Mouse (Mus musculus) liver, embryonic 11.5 days (tissue): ENCODE results near the gene Ctrb1. TPM values are rescaled to one million over a fixed set of nuclear protein-coding genes. Genes with fewer than 3 reads are reported as not detected.

Experiments used
- ATAC-seq: fragments of 200-750 bp; cut with Nextera tagmentation; replicated peaks from 2 replicates; pipeline ENCODE4 v1.8.0; 2017; ENCODE audit warnings: moderate number of reproducible peaks, mild to moderate bottlenecking, moderate TSS enrichment, moderate library complexity; ENCODE audit not compliant: low FRiP score
- DNase-seq: peaks from one replicate; pipeline ENCODE4 v3.0.0-alpha.2; 2017; ENCODE audit warnings: low spot score
- H3K27ac ChIP-seq: fragments of 300-500 bp; sonication (generic); 2 replicates; pipeline ENCODE4 v1.5.1; 2014; ENCODE audit warnings: mild to moderate bottlenecking, low read depth, low read length, control low read depth
- H3K27me3 ChIP-seq: fragments of 300-500 bp; sonication (generic); replicated peaks from 2 replicates; pipeline ENCODE4 v1.6.1; 2014; ENCODE audit warnings: low read length, mixed read lengths; ENCODE audit not compliant: control insufficient read depth, insufficient read depth
- H3K36me3 ChIP-seq: fragments of 300-500 bp; sonication (generic); 2 replicates; pipeline ENCODE4 v1.6.1; 2014; ENCODE audit warnings: mild to moderate bottlenecking, low read length, moderate library complexity, mixed read lengths; ENCODE audit not compliant: control insufficient read depth, insufficient read depth
- H3K4me1 ChIP-seq: fragments of 300-500 bp; sonication (generic); replicated peaks from 2 replicates; pipeline ENCODE4 v1.6.1; 2014; ENCODE audit warnings: low read length, mixed read lengths; ENCODE audit not compliant: control insufficient read depth, insufficient read depth
- H3K4me2 ChIP-seq: fragments of 300-500 bp; sonication (generic); 2 replicates; pipeline ENCODE4 v1.6.1; 2014; ENCODE audit warnings: mild to moderate bottlenecking, control low read depth, moderate library complexity
- H3K4me3 ChIP-seq: fragments of 300-500 bp; sonication (generic); 2 replicates; pipeline ENCODE4 v1.5.1; 2014; ENCODE audit warnings: low read depth, low read length, control low read depth
- H3K9ac ChIP-seq: fragments of 300-500 bp; sonication (generic); 2 replicates; pipeline ENCODE4 v1.6.1; 2014; ENCODE audit warnings: low read depth, low read length, control low read depth
- H3K9me3 ChIP-seq: fragments of 300-500 bp; sonication (generic); 2 replicates; pipeline ENCODE4 v1.6.1; 2016; ENCODE audit warnings: low read length, inconsistent platforms, mixed read lengths; ENCODE audit not compliant: control insufficient read depth
- WGBS: fragments of 180-500 bp; shearing (Covaris S2); extraction: QIAGEN DNeasy Blood & Tissue Kit; methylation state at CpG from one replicate; pipeline ENCODE4 v1.1.7; 2014; 5-methylcytosine and 5-hydroxymethylcytosine counted together
- polyA plus RNA-seq: library from polyadenylated mRNA; unstranded; fragments of >200 nt; fragmentation: Nextera tagmentation; extraction: Ambion mirVana; gene quantifications from 2 replicates; pipeline ENCODE4 v1.2.1, GENCODE M21; 2014

The Ctrb1 gene
- polyA plus RNA-seq, 1 experiment from 2014 or later: not detected

DNA sequence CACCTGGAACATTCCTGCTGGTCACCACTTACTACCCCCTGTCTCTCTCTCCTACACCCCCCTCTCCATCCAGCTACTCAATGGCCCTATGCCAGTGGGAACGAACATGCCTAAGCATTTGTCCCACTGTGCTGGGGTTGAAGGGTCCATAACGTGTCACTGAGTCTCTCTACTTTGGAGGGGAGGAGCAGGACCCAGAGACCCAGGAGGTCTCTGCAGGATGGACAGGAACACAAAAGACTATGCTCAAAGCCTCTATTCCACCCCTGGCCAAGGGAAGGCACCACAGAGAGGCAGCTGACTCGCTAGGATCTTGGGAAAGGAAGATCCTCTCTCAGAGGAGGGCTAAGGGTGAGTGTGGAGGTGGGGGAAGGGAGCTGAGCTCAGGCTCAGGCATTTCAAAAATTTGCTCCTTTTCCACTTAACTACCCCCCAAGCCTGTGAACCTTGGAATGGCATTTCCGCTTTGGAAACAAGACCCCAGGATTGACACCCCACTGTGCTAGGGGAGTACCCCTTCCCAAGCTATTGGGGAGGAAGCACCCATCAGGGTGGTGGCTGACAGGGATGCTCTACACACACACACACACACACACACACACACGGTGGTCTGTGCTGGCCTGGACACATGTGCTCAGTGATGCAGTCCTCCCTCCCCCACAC lies 42.9 kb upstream of the Ctrb1 start:
- DNase-seq (no peak), ATAC-seq (no peak)
- Histone ChIP-seq H3K9me3 (no peaks in the 10 kb centered on the region), H3K4me2 (no peak overlapping the region; the same call in 1 of the 2 replicates), H3K36me3 (no peaks in the 10 kb centered on the region), H3K9ac (no peak overlapping the region), H3K27me3 (peaks cover 27% of the 10 kb centered on the region), H3K4me3 (no peak overlapping the region), H3K4me1 (peaks cover 51% of the 10 kb centered on the region), H3K27ac (peak overlapping the region; percentile 52; the same call in 1 of the 2 replicates)
- 21% methylated on average over 5 of the region's 5 CpGs for WGBS

DNA sequence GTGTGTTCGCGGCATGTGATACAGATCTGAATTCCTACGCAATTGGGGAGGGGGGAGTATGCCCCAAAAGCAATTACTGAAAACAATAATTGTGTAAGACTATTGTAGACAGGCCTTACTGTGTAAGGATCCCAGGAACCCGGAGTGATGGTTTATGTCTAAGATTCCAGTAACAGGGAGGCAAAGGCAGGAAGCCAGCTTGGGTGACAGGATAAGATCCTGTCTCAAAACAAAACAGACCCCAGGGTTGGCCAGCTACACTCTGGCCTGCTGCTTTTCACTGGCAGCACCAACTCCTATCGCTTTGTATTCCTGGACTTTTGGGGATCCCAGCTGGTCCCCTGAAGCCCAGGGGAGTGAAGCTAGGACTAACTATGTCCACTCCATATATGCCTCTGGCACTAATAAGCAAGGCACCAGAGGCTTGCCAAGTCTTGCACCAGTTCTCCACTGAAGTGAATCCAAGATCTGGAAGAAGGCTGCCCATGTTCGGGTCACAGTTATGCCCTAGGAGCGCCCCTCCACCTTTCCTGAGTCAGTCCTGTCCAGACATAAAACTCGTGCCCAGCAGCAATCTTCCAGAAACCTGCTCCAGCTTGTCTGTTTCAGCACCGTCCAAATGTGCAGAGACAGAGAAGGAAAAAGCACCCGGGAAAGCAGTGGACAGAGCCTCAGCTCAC lies 41.7 kb upstream of the Ctrb1 start:
- H3K4me3 ChIP-seq: peak overlapping the region; percentile 71
- ATAC-seq: 0 out of 2 replicates have a peak, but pooled peaks have one; percentile 1
- peaks cover 27% of the 10 kb centered on the region for H3K27me3 ChIP-seq
- no peaks in the 10 kb centered on the region for H3K36me3 ChIP-seq
- DNase-seq: no peak
- no peak overlapping the region; the same call in 1 of the 2 replicates for H3K9ac ChIP-seq
- H3K4me1 ChIP-seq: peaks cover 55% of the 10 kb centered on the region
- peak overlapping the region; percentile 16; the same call in 1 of the 2 replicates for H3K27ac ChIP-seq
- H3K9me3 ChIP-seq: no peaks in the 10 kb centered on the region
- peak overlapping the region; percentile 80 for H3K4me2 ChIP-seq
- 32% methylated on average over 10 of the region's 10 CpGs for WGBS

DNA sequence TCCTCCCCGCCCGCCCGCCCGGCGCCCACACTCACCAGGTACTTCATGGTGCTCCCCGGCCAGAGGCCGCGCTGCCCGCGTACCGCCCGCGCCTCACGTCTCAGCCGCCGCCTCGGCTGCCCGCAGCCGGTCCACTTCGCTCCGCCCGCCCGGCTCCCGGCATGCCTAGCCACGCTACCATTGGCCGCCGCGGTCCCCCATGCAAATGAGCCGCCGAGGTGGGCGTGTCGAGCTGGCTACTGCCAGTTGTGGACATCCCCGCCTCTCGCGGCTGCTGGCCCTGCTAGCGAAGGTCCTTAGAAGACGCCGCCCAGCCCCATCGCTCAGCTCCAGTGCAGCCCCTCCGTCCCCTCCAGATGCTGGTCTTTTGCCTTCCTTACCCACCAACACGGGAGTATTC lies 41.2 kb upstream of the Ctrb1 start:
- Histone ChIP-seq H3K27me3 (peaks cover 23% of the 10 kb centered on the region), H3K9ac (peak overlapping the region; percentile 68), H3K4me1 (peaks cover 56% of the 10 kb centered on the region), H3K4me2 (peak overlapping the region; percentile 80), H3K4me3 (peak overlapping the region; percentile 71), H3K27ac (peak overlapping the region; percentile 51; the same call in 1 of the 2 replicates), H3K36me3 (no peaks in the 10 kb centered on the region), H3K9me3 (no peaks in the 10 kb centered on the region)
- 0% methylated on average over 38 of the region's 41 CpGs for WGBS
- DNase-seq: peak; percentile 93
- ATAC-seq: peak; percentile 91

DNA sequence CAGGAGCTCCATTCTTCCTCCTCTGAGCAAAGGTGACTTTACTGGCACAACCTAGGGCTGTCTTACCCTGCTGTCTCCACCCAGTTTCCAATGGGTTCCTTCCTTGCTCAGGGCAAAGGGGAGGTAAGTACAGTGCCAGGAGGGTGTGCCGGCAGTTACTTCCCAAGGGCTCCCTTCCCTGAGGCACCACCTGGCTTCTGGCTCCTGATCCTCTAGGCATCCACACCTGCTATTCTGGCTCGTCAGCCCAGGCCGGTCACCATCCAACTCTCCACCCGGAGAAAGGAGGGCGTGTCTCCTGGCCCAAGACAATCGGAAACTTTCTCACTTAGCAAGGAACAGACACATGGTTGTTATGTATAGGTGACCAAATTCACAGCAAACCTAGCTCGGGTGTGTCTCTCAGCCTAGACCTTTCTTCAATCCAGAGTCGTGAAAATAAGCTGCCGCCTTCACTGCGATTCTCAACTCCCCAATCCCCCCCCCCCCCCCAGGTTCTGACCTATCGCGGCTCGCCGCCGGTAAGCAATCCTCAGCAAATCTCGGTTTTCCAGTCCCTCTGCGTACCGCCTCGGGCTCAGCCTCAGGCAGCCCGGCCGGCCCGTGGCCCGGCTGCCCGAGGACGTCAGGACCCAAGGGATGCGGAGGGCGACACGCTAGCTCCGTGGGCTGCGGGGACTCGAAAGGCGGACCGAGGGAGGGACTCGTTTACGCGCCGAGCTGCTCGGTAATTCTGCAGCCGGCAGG lies 40.6 kb upstream of the Ctrb1 start:
- Histone ChIP-seq H3K4me1 (peaks cover 59% of the 10 kb centered on the region), H3K27ac (peak overlapping the region; percentile 51; the same call in 1 of the 2 replicates), H3K4me3 (peak overlapping the region; percentile 71), H3K9me3 (no peaks in the 10 kb centered on the region), H3K27me3 (peaks cover 22% of the 10 kb centered on the region), H3K36me3 (no peaks in the 10 kb centered on the region), H3K4me2 (peak overlapping the region; percentile 80), H3K9ac (peak overlapping the region; percentile 68)
- DNase-seq (no peak), ATAC-seq (peak; percentile 19)
- WGBS: under 1% methylated on average over 38 of the region's 39 CpGs

DNA sequence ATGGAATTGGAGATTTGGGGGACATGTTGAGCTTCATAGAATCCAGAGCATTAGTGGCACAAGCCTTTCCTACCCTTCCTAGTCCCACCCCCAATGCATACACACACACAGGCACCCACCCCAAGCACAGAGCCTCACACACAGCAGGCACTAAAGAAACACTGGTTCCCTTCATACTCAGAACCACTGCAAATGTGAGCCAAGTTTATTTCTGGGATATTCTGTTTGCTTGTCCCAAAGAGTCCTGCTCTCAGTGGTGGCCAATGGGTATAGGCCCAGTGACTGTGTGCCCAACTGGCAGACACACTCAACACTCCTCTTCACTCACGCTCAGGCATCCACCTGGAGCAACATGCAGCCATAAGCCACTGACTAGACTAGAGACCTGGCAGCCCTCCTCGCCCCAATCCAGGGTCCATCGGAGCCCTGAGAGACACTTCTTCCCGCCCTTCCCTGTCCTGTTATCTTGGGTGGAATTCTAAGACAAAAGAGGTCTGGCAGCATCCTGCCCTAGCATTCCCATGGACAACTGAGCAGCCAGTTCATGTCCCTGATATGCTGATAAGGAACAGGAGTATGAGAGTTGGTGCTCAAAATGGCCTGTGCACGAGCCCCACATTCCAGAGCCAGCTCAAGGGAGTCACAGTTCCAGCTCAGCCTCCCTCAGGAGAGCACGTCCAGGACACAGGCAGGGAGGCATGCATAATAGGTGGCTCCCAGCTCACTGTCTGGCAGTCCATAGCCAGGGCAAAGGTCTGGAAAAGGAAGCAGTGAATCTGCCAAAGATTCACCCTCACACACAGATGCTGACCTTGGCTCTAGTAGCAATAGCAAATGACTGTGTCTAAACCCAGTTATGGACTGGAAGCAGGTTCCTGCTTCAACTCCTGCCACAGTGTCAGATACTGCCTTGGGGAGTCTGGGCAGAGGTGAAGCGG lies 38.7 kb upstream of the Ctrb1 start:
- Histone ChIP-seq H3K4me2 (peak overlapping the region; percentile 80), H3K9ac (no peak overlapping the region), H3K4me3 (no peak overlapping the region), H3K27me3 (peaks cover 17% of the 10 kb centered on the region), H3K9me3 (no peaks in the 10 kb centered on the region), H3K27ac (no peak overlapping the region), H3K4me1 (peaks cover 43% of the 10 kb centered on the region), H3K36me3 (no peaks in the 10 kb centered on the region)
- DNase-seq (no peak), ATAC-seq (no peak)
- 51% methylated on average over 7 of the region's 7 CpGs for WGBS

DNA sequence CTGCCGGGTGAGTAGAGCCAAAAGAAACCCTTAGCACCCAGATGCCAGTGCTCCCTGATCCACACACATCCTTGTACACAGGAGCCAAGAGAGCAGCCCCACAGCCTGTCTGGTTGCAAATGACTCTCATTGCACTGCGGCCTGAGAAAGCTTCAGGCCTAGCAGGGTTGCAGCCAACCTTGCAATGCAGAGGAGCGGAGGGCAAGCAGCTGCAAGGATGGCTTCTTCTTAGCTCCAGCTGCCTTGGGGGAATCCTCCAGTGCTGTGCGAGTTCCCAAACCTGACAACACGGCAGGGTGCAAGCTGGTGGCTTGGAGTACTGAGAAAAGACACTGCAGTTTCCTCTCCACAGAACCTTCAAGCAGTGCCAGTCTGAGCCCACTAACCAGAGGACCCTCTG lies 37.7 kb upstream of the Ctrb1 start:
- 0 out of 2 replicates have a peak overlapping the region, but pooled peaks have one; percentile 19 for H3K27ac ChIP-seq
- WGBS: 71% methylated on average over 5 of the region's 5 CpGs
- no peaks in the 10 kb centered on the region for H3K36me3 ChIP-seq
- peaks cover 34% of the 10 kb centered on the region for H3K4me1 ChIP-seq
- no peak for DNase-seq
- H3K4me3 ChIP-seq: no peak overlapping the region
- H3K27me3 ChIP-seq: peaks cover 13% of the 10 kb centered on the region
- no peak for ATAC-seq
- no peaks in the 10 kb centered on the region for H3K9me3 ChIP-seq
- H3K9ac ChIP-seq: no peak overlapping the region
- no peak overlapping the region for H3K4me2 ChIP-seq

DNA sequence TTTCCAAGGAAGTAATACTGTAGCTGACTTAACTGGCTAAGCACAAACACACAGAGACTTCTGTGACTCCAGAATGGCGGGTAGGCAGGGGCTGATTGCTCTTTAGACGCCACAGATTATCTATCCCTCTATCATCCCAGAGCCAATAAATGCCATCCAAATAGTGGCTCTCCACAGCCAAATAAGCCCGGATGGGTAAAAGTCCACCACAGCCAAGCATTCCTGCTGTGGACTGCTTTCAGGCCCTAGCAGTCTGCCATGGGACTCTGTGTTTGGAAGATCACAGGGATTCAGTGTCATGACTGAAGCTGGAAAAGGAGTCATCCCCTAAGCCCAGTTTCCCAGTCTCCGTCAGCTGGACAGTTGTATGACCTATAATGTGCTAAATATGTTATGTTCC lies 36.7 kb upstream of the Ctrb1 start:
- H3K9ac ChIP-seq: no peak overlapping the region
- no peak for ATAC-seq

More for the DNA sequence above, 36.7 kb upstream of the Ctrb1 start:
- no peaks in the 10 kb centered on the region for H3K9me3 ChIP-seq
- H3K4me2 ChIP-seq: no peak overlapping the region
- peaks cover 13% of the 10 kb centered on the region for H3K27me3 ChIP-seq
- H3K36me3 ChIP-seq: no peaks in the 10 kb centered on the region
- peaks cover 25% of the 10 kb centered on the region for H3K4me1 ChIP-seq
- 67% methylated on average over 4 of the region's 4 CpGs for WGBS
- H3K27ac ChIP-seq: no peak overlapping the region
- no peak for DNase-seq
- H3K4me3 ChIP-seq: no peak overlapping the region
